Mouse (Mus musculus) ES-Bruce4 (cell line): ENCODE results near the gene Tenm3.

Experiments used
- CTCF ChIP-seq: IDR thresholded peaks from one replicate; pipeline ENCODE4 v1.8.1; 2011; ENCODE audit warnings: low read depth, low read length
- EP300 ChIP-seq: IDR thresholded peaks from 2 replicates; pipeline ENCODE4 v1.6.1; 2011; ENCODE audit warnings: low read depth, low read length; ENCODE audit not compliant: insufficient read depth
- POLR2A ChIP-seq: IDR thresholded peaks from one replicate; pipeline ENCODE4 v1.8.1; 2011; ENCODE audit warnings: low read length; ENCODE audit not compliant: insufficient read depth

DNA sequence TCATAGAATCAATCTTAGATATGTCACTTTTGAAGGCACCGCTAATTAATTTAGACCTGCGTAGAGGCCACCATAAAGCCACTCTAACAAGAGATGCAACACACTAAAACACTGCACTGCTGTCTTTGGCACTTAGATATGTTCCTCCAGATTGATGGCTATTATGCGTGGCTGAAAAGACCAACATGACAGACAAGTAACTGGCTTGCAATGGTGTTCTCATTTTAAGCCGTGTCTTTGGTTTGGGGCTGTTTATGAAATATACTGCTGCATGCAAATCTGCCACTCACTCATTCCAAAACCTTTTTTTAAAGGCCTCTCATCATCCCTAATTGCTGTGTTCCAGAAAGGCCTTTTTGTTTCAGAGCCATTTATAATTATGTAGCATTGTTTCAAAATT is 398.1 kb downstream of the Tenm3 start:
- TF ChIP-seq CTCF (no peak), POLR2A (no peak), EP300 (no peak)
